Mouse (Mus musculus): Measurements from ENCODE around the gene 5730409E04Rik.
A peak's percentile ranks its signal among the peaks of the same experiment; 100 is the strongest.

5730409E04Rik gene

GRCm38 (mm10) chr4:126609606-126610181, at the start of gene 5730409E04Rik:
5730409E04Rik (plus strand) TSS chr4:126609818.
- peak; percentile 53 for DNase-seq (ENCODE audit: low spot score)

GRCm38 (mm10) chr4:126563798-126564197, 45.8 kb upstream of the 5730409E04Rik start:
- DNase-seq (ENCODE audit: low spot score): no peak

- DNase-seq (ENCODE audit: low spot score): no peak
Measured at GRCm38 (mm10) chr4:126567243-126567642, 42.4 kb upstream of the 5730409E04Rik start.

- no peak for DNase-seq (ENCODE audit: low spot score)
Measured at GRCm38 (mm10) chr4:126569783-126570182, 39.8 kb upstream of the 5730409E04Rik start.

- DNase-seq (ENCODE audit: low spot score): no peak
Measured at GRCm38 (mm10) chr4:126576281-126576680, 33.3 kb upstream of the 5730409E04Rik start.

- no peak for DNase-seq (ENCODE audit: low spot score)
Measured at GRCm38 (mm10) chr4:126577920-126578319, 31.7 kb upstream of the 5730409E04Rik start.

- DNase-seq (ENCODE audit: low spot score): no peak
Measured at GRCm38 (mm10) chr4:126579077-126579476, 30.5 kb upstream of the 5730409E04Rik start.

GRCm38 (mm10) chr4:126585739-126586138, 23.9 kb upstream of the 5730409E04Rik start:
- no peak for DNase-seq (ENCODE audit: low spot score)

GRCm38 (mm10) chr4:126592039-126592438, 17.6 kb upstream of the 5730409E04Rik start:
- DNase-seq (ENCODE audit: low spot score): no peak

GRCm38 (mm10) chr4:126599971-126600754, 9.5 kb upstream of the 5730409E04Rik start:
- DNase-seq (ENCODE audit: low spot score): no peak

GRCm38 (mm10) chr4:126601597-126602444, 7.8 kb upstream of the 5730409E04Rik start:
- no peak for DNase-seq (ENCODE audit: low spot score)

GRCm38 (mm10) chr4:126602445-126602762, 7.2 kb upstream of the 5730409E04Rik start:
- no peak for DNase-seq (ENCODE audit: low spot score)

GRCm38 (mm10) chr4:126604141-126604540, 5.5 kb upstream of the 5730409E04Rik start:
- no peak for DNase-seq (ENCODE audit: low spot score)

GRCm38 (mm10) chr4:126605751-126606150, 3.9 kb upstream of the 5730409E04Rik start:
- no peak for DNase-seq (ENCODE audit: low spot score)

- no peak for DNase-seq (ENCODE audit: low spot score)
Measured at GRCm38 (mm10) chr4:126611991-126612390, 2.4 kb downstream of the 5730409E04Rik start.

GRCm38 (mm10) chr4:126616312-126616711, 6.7 kb downstream of the 5730409E04Rik start:
- no peak for DNase-seq (ENCODE audit: low spot score)

GRCm38 (mm10) chr4:126619691-126620330, 10.2 kb downstream of the 5730409E04Rik start:
- DNase-seq (ENCODE audit: low spot score): no peak

- no peak for DNase-seq (ENCODE audit: low spot score)
Measured at GRCm38 (mm10) chr4:126620349-126620874, 10.8 kb downstream of the 5730409E04Rik start.

- no peak for DNase-seq (ENCODE audit: low spot score)
Measured at GRCm38 (mm10) chr4:126627021-126627681, 17.5 kb downstream of the 5730409E04Rik start.

- DNase-seq (ENCODE audit: low spot score): no peak
Measured at GRCm38 (mm10) chr4:126631922-126632321, 22.3 kb downstream of the 5730409E04Rik start.

GRCm38 (mm10) chr4:126632668-126633067, 23.1 kb downstream of the 5730409E04Rik start:
- DNase-seq (ENCODE audit: low spot score): no peak

Data from urinary bladder, postnatal 10 days (tissue).